Mouse (Mus musculus) intestine, embryonic 15.5 days (tissue): ENCODE results near the gene Saal1. TPM values are rescaled to one million over a fixed set of nuclear protein-coding genes. Genes with fewer than 3 reads are reported as not detected.

Source experiments
- ATAC-seq: fragments of 200-750 bp; cut with Nextera tagmentation; 2 replicates; pipeline ENCODE4 v1.8.0; 2017; ENCODE audit warnings: moderate TSS enrichment, moderate library complexity
- H3K27ac ChIP-seq: fragments of 300-500 bp; sonication (generic); 2 replicates; pipeline ENCODE4 v1.5.1; 2015; ENCODE audit warnings: mild to moderate bottlenecking, inconsistent platforms
- H3K27me3 ChIP-seq: fragments of 300-500 bp; sonication (generic); replicated peaks from 2 replicates; pipeline ENCODE4 v1.6.1; 2015; ENCODE audit warnings: inconsistent platforms
- H3K36me3 ChIP-seq: fragments of 300-500 bp; sonication (generic); 2 replicates; pipeline ENCODE4 v1.6.1; 2015; ENCODE audit warnings: inconsistent platforms
- H3K4me1 ChIP-seq: fragments of 300-500 bp; sonication (generic); replicated peaks from 2 replicates; pipeline ENCODE4 v1.6.1; 2015; ENCODE audit warnings: inconsistent platforms
- H3K4me2 ChIP-seq: fragments of 300-500 bp; sonication (generic); replicated peaks from 2 replicates; pipeline ENCODE4 v1.6.1; 2015; ENCODE audit warnings: mild to moderate bottlenecking, inconsistent platforms
- H3K4me3 ChIP-seq: fragments of 300-500 bp; sonication (generic); replicated peaks from 2 replicates; pipeline ENCODE4 v1.5.1; 2015; ENCODE audit warnings: inconsistent platforms
- H3K9ac ChIP-seq: fragments of 300-500 bp; sonication (generic); 2 replicates; pipeline ENCODE4 v1.6.1; 2015; ENCODE audit warnings: inconsistent platforms
- H3K9me3 ChIP-seq: fragments of 300-500 bp; sonication (generic); 2 replicates; pipeline ENCODE4 v1.6.1; 2016; ENCODE audit warnings: inconsistent platforms
- WGBS: fragments of 180-500 bp; shearing (Covaris S2); methylation state at CpG from one replicate; pipeline ENCODE4 v1.1.7; 2015; 5-methylcytosine and 5-hydroxymethylcytosine counted together
- polyA plus RNA-seq: library from polyadenylated mRNA; unstranded; fragments of >200 nt; fragmentation: Nextera tagmentation; extraction: Ambion mirVana; gene quantifications from 2 replicates; pipeline ENCODE4 v1.2.1, GENCODE M21; 2015

Gene Saal1
- polyA plus RNA-seq, 1 experiment from 2014 or later = 26.9 TPM

GRCm38 (mm10) chr7:46640062-46640461 lies 70.4 kb downstream of the Saal1 start:
- no peaks in the 10 kb centered on the region for H3K9me3 ChIP-seq
- H3K4me3 ChIP-seq = peak overlapping the region; percentile 74
- H3K27me3 ChIP-seq = no peaks in the 10 kb centered on the region; the same call in 1 of the 2 replicates
- no peaks in the 10 kb centered on the region for H3K36me3 ChIP-seq
- H3K4me1 ChIP-seq = peaks cover 12% of the 10 kb centered on the region; the same call in 1 of the 2 replicates
- 0 out of 2 replicates have a peak overlapping the region, but pooled peaks have one; percentile 14 for H3K9ac ChIP-seq
- H3K27ac ChIP-seq = no peak overlapping the region
- 18% methylated on average over 17 of the region's 17 CpGs for WGBS
- peak overlapping the region; percentile 95 for H3K4me2 ChIP-seq
- no peak for ATAC-seq

DNA sequence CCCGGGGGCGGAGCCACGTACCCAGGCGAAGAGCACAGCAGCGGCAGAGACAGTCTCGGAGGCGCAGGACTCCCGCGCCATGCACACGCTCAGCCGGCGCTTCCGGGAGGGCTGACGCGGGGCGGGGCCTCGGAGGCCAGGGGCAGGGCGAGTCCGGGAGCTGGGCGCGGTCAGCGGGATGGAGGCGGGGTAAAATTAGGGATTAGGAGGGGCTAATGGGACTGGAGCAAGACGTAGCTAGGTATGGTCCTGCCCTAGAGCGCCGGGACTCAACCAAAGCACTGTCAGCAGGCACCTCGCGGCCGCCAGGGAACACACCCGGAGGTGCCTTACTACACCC lies 70.8 kb downstream of the Saal1 start, which contains the start of gene Sergef:
Gene Sergef (minus strand): TSS at position 116 of the 340 bp plus-strand sequence.
- no peaks in the 10 kb centered on the region for H3K9me3 ChIP-seq
- H3K4me3 ChIP-seq = peak within 1 kb of the TSS; percentile 74
- no peaks in the 10 kb centered on the region; the same call in 1 of the 2 replicates for H3K27me3 ChIP-seq
- H3K4me1 ChIP-seq = peaks cover 12% of the 10 kb centered on the region; the same call in 1 of the 2 replicates
- peak within 1 kb of the TSS; percentile 52 for H3K27ac ChIP-seq
- peak within 1 kb of the TSS; percentile 85 for H3K9ac ChIP-seq
- H3K4me2 ChIP-seq = peak within 1 kb of the TSS; percentile 95
- ATAC-seq = peak; percentile 98
- H3K36me3 ChIP-seq = no peaks in the 10 kb centered on the region
- under 1% methylated on average over 30 of the region's 30 CpGs for WGBS

DNA sequence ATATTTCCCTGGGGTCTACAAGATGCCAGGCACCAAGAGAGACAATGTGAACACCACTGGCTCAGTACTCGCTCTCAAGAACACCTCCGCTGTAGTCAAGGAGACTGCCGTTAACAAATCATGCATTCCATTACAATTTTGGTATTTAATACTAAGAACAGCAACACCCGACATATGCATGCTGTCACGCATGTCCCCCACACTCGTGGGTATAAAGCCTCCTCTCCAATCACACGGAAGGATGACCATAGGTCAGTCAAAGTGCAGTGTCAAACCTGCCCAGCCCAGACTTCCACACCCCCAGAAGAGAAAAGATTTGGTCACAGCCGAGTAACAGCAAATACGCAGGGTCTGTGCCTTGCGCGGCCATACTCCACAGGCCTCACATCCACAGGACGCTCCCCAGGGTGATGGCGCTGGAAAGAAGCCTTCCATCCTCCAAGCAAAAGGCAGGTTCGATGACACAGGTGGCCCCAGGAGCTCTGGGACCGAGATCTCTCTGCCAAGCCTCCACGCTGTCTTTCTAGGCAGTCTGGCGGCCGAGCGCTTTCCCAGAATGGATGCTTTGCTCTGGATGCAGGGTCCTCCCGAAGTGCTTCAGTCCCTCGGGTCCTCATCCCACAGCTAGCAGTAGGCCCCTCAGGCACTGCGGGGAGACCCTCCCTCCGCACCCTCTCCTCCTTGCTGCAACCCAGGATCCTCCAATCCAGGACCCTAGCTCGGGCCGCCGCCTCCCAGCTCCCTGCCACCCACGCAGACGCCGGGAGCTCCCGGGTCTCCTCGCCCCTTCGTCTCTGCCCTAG lies 71.4 kb downstream of the Saal1 start:
- H3K27me3 ChIP-seq = no peaks in the 10 kb centered on the region; the same call in 1 of the 2 replicates
- peak overlapping the region; percentile 95 for H3K4me2 ChIP-seq
- H3K27ac ChIP-seq = peak overlapping the region; percentile 52
- no peaks in the 10 kb centered on the region for H3K36me3 ChIP-seq
- 9% methylated on average over 32 of the region's 32 CpGs for WGBS
- H3K4me3 ChIP-seq = peak overlapping the region; percentile 74
- peaks cover 12% of the 10 kb centered on the region; the same call in 1 of the 2 replicates for H3K4me1 ChIP-seq
- ATAC-seq = peak; percentile 57
- peak overlapping the region; percentile 85 for H3K9ac ChIP-seq
- H3K9me3 ChIP-seq = no peaks in the 10 kb centered on the region

Other genes with a start within 250 kb of the Saal1 start
- gene Sergef, start 70.9 kb downstream of the Saal1 start, polyA plus RNA-seq = 14.3 and 16.9 TPM in 2 replicates
- gene Tph1, start 38.1 kb downstream of the Saal1 start, polyA plus RNA-seq = 0.97 and 1.2 TPM in 2 replicates
- gene Saa3, start 5.0 kb upstream of the Saal1 start, polyA plus RNA-seq = 0.88 and 1.0 TPM in 2 replicates
- gene Saa4, start 21.9 kb upstream of the Saal1 start, polyA plus RNA-seq = 0.06 and 0.10 TPM in 2 replicates
- gene Saa1, start 32.3 kb upstream of the Saal1 start, polyA plus RNA-seq = 0.42 and 0.77 TPM in 2 replicates
- 0.30 TPM in 1 of 2 replicates, not detected in the other for gene Saa2, start 41.1 kb upstream of the Saal1 start, polyA plus RNA-seq
- 23.2 and 23.3 TPM in 2 replicates for gene Hps5, start 85.4 kb upstream of the Saal1 start, polyA plus RNA-seq
- gene Gtf2h1, start 85.4 kb upstream of the Saal1 start, polyA plus RNA-seq = 63.3 and 72.8 TPM in 2 replicates
- gene Ldha, start 130.8 kb upstream of the Saal1 start, polyA plus RNA-seq = 2,580 and 2,742 TPM in 2 replicates
- not detected in 2 replicates for gene Ldhc, start 150.5 kb upstream of the Saal1 start, polyA plus RNA-seq
- gene Tsg101, start 209.3 kb upstream of the Saal1 start, polyA plus RNA-seq = 121 and 145 TPM in 2 replicates
- gene Uevld, start 247.8 kb upstream of the Saal1 start, polyA plus RNA-seq = 10.3 and 11.2 TPM in 2 replicates